Comparison of ENCODE assay signal across 26 mouse cellular contexts in genomic region chr11:36031751-36032150, GRCm38 (mm10). TPM values are rescaled to one million over a fixed set of nuclear protein-coding genes. Genes with fewer than 3 reads are reported as not detected.
A peak's percentile ranks its signal among the peaks of the same experiment; 100 is the strongest.
DNase-seq lines count a peak whose midpoint lies in the region; ATAC-seq and TF ChIP-seq lines count a peak whose summit lies in the region.
"Had no signal": no experiment of that assay in that cellular context is flagged by ENCODE, and none has a peak within 500 bp of the region (broad histone marks: within the 10 kb centered on the region; RNA-seq: fewer than 3 reads in every experiment).

No protein-coding gene starts in this region.

- H3K27me3 ChIP-seq in forebrain, embryonic 13.5 days = no peaks in the 10 kb centered on the region
- H3K27me3 ChIP-seq in forebrain, embryonic 15.5 days = no peaks in the 10 kb centered on the region
- no peaks in the 10 kb centered on the region for H3K27me3 ChIP-seq in kidney, postnatal 0 days (ENCODE audit: insufficient read depth, low read length)
- no peaks in the 10 kb centered on the region for H3K27me3 ChIP-seq in limb, embryonic 14.5 days (ENCODE audit: control insufficient read depth, insufficient read depth, low read length)
- H3K27me3 ChIP-seq in neural tube, embryonic 14.5 days (ENCODE audit: control insufficient read depth, insufficient read depth, low read length) = no peaks in the 10 kb centered on the region
- H3K27me3 ChIP-seq: forebrain, embryonic 12.5 days; heart, embryonic 13.5 days; liver, embryonic 15.5 days; midbrain, embryonic 12.5 days; stomach, embryonic 15.5 days had no signal

- no peak overlapping the region for H3K4me2 ChIP-seq in forebrain, embryonic 13.5 days
- no peak overlapping the region for H3K4me2 ChIP-seq in forebrain, embryonic 15.5 days (replicated peaks)
- peak overlapping the region; percentile 25; the same call in 1 of the 2 replicates for H3K4me2 ChIP-seq in kidney, postnatal 0 days (ENCODE audit: low read length)
- H3K4me2 ChIP-seq in limb, embryonic 14.5 days (replicated peaks; ENCODE audit: low read depth, low read length, severe bottlenecking) = peak overlapping the region; percentile 28; the same call in 1 of the 2 replicates
- no peak overlapping the region for H3K4me2 ChIP-seq in neural tube, embryonic 14.5 days (ENCODE audit: low read depth, low read length)
- H3K4me2 ChIP-seq: forebrain, embryonic 12.5 days; heart, embryonic 13.5 days; liver, embryonic 15.5 days; midbrain, embryonic 12.5 days; stomach, embryonic 15.5 days had no signal

- no peak overlapping the region for H3K9ac ChIP-seq in forebrain, embryonic 13.5 days
- no peak overlapping the region for H3K9ac ChIP-seq in forebrain, embryonic 15.5 days (replicated peaks)
- H3K9ac ChIP-seq in kidney, postnatal 0 days (ENCODE audit: low read depth, low read length) = no peak overlapping the region
- H3K9ac ChIP-seq in limb, embryonic 14.5 days (ENCODE audit: low read depth, low read length, severe bottlenecking) = 0 out of 2 replicates have a peak overlapping the region, but pooled peaks have one; percentile 12
- H3K9ac ChIP-seq in neural tube, embryonic 14.5 days (replicated peaks; ENCODE audit: low read depth, low read length) = no peak overlapping the region
- H3K9ac ChIP-seq: forebrain, embryonic 12.5 days; heart, embryonic 13.5 days; liver, embryonic 15.5 days; midbrain, embryonic 12.5 days; stomach, embryonic 15.5 days had no signal

- peaks cover 8% of the 10 kb centered on the region; the same call in 1 of the 2 replicates for H3K36me3 ChIP-seq in forebrain, embryonic 13.5 days (ENCODE audit: poor library complexity, severe bottlenecking)
- H3K36me3 ChIP-seq in forebrain, embryonic 15.5 days = 0 out of 2 replicates have a peak, but pooled peaks cover 3% of the 10 kb centered on the region
- H3K36me3 ChIP-seq in kidney, postnatal 0 days (ENCODE audit: insufficient read depth, low read length) = no peaks in the 10 kb centered on the region
- no peaks in the 10 kb centered on the region for H3K36me3 ChIP-seq in limb, embryonic 14.5 days (ENCODE audit: control insufficient read depth, insufficient read depth, low read length)
- H3K36me3 ChIP-seq in neural tube, embryonic 14.5 days (ENCODE audit: control insufficient read depth, insufficient read depth, low read length) = no peaks in the 10 kb centered on the region
- H3K36me3 ChIP-seq: forebrain, embryonic 12.5 days; G1E; heart, embryonic 13.5 days; liver, embryonic 15.5 days; stomach, embryonic 15.5 days had no signal

- 32% methylated on average over 9 of the region's 9 CpGs for WGBS in forebrain, embryonic 13.5 days
- WGBS in forebrain, embryonic 15.5 days = 35% methylated on average over 9 of the region's 9 CpGs
- WGBS in kidney, postnatal 0 days = 28% methylated on average over 9 of the region's 9 CpGs
- 14% methylated on average over 9 of the region's 9 CpGs for WGBS in limb, embryonic 14.5 days
- WGBS in neural tube, embryonic 14.5 days = 11% methylated on average over 9 of the region's 9 CpGs

- TF ChIP-seq CTCF in kidney, postnatal 0 days (IDR thresholded peaks at IDR 0.05; ENCODE audit: low read depth) = no peak

- 0 out of 2 replicates have a peak overlapping the region, but pooled peaks have one; percentile 2 for H3K27ac ChIP-seq in forebrain, embryonic 13.5 days
- no peak overlapping the region for H3K27ac ChIP-seq in forebrain, embryonic 15.5 days (replicated peaks)
- H3K27ac ChIP-seq in kidney, postnatal 0 days = no peak overlapping the region
- no peak overlapping the region for H3K27ac ChIP-seq in limb, embryonic 14.5 days (replicated peaks; ENCODE audit: low read depth, low read length)
- peak overlapping the region; percentile 18; the same call in 1 of the 2 replicates for H3K27ac ChIP-seq in neural tube, embryonic 14.5 days (ENCODE audit: low read depth, low read length)
- H3K27ac ChIP-seq: forebrain, embryonic 12.5 days; heart, embryonic 13.5 days; left cerebral cortex, adult 2 months; liver, embryonic 15.5 days; macrophage; midbrain, embryonic 12.5 days; stomach, embryonic 15.5 days had no signal

- no peak for TF ChIP-seq POLR2A in limb, embryonic 14.5 days (IDR thresholded peaks at IDR 0.05; ENCODE audit: borderline replicate concordance, extremely low read depth, insufficient read depth, insufficient read length)

- peak; percentile 24 for DNase-seq in kidney, postnatal 0 days (ENCODE audit: low spot score)
- no peak for DNase-seq in kidney, postnatal 25 days
- DNase-seq in limb, embryonic 14.5 days (ENCODE audit: low spot score) = no peak
- no peak for DNase-seq in layer of hippocampus, postnatal 25 days (ENCODE audit: extremely low spot score in 1 of 2, low spot score in 1 of 2)
- no peak for DNase-seq in heart, adult 9 months (ENCODE audit: low spot score in 2 of 2)
- DNase-seq: adrenal gland, postnatal 25 days; cerebellum, adult 18-20 months; cerebellum, postnatal 25 days; embryo, embryonic 11 days; gastrocnemius, postnatal 10 days; kidney, adult 9 months; left cerebral cortex, postnatal 4 days; thymus, adult 18-20 months; thymus, postnatal 4 days had no signal

- ATAC-seq in forebrain, embryonic 13.5 days = no peak
- no peak for ATAC-seq in forebrain, embryonic 15.5 days (replicated peaks)
- no peak for ATAC-seq in kidney, postnatal 0 days (replicated peaks; ENCODE audit: low FRiP score, low read depth)
- no peak for ATAC-seq in limb, embryonic 14.5 days (ENCODE audit: low FRiP score, low read depth)
- peak; percentile 50; the same call in 1 of the 2 replicates for ATAC-seq in neural tube, embryonic 14.5 days (ENCODE audit: low read depth)
- ATAC-seq: CD4-positive, CD25-positive, alpha-beta regulatory T cell, adult 4 months had no signal

- H3K4me3 ChIP-seq in forebrain, embryonic 13.5 days = no peak overlapping the region
- H3K4me3 ChIP-seq in forebrain, embryonic 15.5 days = no peak overlapping the region
- no peak overlapping the region for H3K4me3 ChIP-seq in kidney, postnatal 0 days (replicated peaks; ENCODE audit: low read depth, low read length)
- H3K4me3 ChIP-seq in limb, embryonic 14.5 days (replicated peaks; ENCODE audit: low read length) = no peak overlapping the region
- H3K4me3 ChIP-seq in neural tube, embryonic 14.5 days (ENCODE audit: low read depth, low read length) = no peak overlapping the region
- H3K4me3 ChIP-seq: forebrain, embryonic 12.5 days; heart, embryonic 13.5 days; left cerebral cortex, adult 2 months; liver, embryonic 15.5 days; midbrain, embryonic 12.5 days; stomach, embryonic 15.5 days had no signal

- H3K4me1 ChIP-seq in forebrain, embryonic 13.5 days = peaks cover 22% of the 10 kb centered on the region
- H3K4me1 ChIP-seq in forebrain, embryonic 15.5 days = peaks cover 19% of the 10 kb centered on the region
- no peaks in the 10 kb centered on the region for H3K4me1 ChIP-seq in kidney, postnatal 0 days (replicated peaks; ENCODE audit: insufficient read depth, low read length)
- peaks cover 31% of the 10 kb centered on the region for H3K4me1 ChIP-seq in limb, embryonic 14.5 days (ENCODE audit: control insufficient read depth, insufficient read depth, low read length)
- 0 out of 2 replicates have a peak, but pooled peaks cover 7% of the 10 kb centered on the region for H3K4me1 ChIP-seq in neural tube, embryonic 14.5 days (ENCODE audit: control insufficient read depth, insufficient read depth, low read length)
- H3K4me1 ChIP-seq: liver, embryonic 15.5 days had no signal

- no peaks in the 10 kb centered on the region for H3K9me3 ChIP-seq in forebrain, embryonic 13.5 days (replicated peaks)
- no peaks in the 10 kb centered on the region for H3K9me3 ChIP-seq in forebrain, embryonic 15.5 days
- no peaks in the 10 kb centered on the region for H3K9me3 ChIP-seq in kidney, postnatal 0 days (replicated peaks; ENCODE audit: low read length)
- no peaks in the 10 kb centered on the region for H3K9me3 ChIP-seq in limb, embryonic 14.5 days (ENCODE audit: control insufficient read depth, low read length)
- H3K9me3 ChIP-seq in neural tube, embryonic 14.5 days (ENCODE audit: control insufficient read depth, low read length) = no peaks in the 10 kb centered on the region
- H3K9me3 ChIP-seq: forebrain, embryonic 12.5 days; heart, embryonic 13.5 days; liver, embryonic 15.5 days; stomach, embryonic 15.5 days had no signal

RNA-seq across cellular contexts. Expression of gene Wwc1, which starts 51.4 kb away (rescaled TPM):
- 8.6 and 8.8 TPM in 2 replicates for polyA plus RNA-seq in forebrain, embryonic 13.5 days (2015; fragmentation: Nextera tagmentation; extraction: Ambion mirVana)
- 15.6 and 22.2 TPM in 2 replicates for polyA plus RNA-seq in forebrain, embryonic 15.5 days (2015; fragmentation: Nextera tagmentation; extraction: Ambion mirVana)
- 15.6 and 20.4 TPM in 2 replicates for polyA plus RNA-seq in kidney, postnatal 0 days (2015; fragmentation: Nextera tagmentation; extraction: Ambion mirVana)
- 9.1 and 13.9 TPM in 2 replicates for polyA plus RNA-seq in limb, embryonic 14.5 days (2012; rRNA removed)
- 5.8 and 10.2 TPM in 2 replicates for polyA plus RNA-seq in limb, embryonic 14.5 days (2014; fragmentation: Nextera tagmentation; extraction: Ambion mirVana)
- polyA plus RNA-seq in neural tube, embryonic 14.5 days (2014; fragmentation: Nextera tagmentation; extraction: Ambion mirVana) = 6.0 and 7.2 TPM in 2 replicates
- 100 to 1,000 TPM; 101 to 122 TPM for total RNA-seq in layer of hippocampus, postnatal 25 days (2021)

Comparison
In these comparisons a context has a peak if more than half of its experiments do, and no peak if none do; other contexts are left out.
1. H3K27ac ChIP-seq: peak in forebrain, embryonic 13.5 days (single experiment) and neural tube, embryonic 14.5 days (single experiment); none in forebrain, embryonic 15.5 days (single experiment), kidney, postnatal 0 days (single experiment) and limb, embryonic 14.5 days (single experiment).
2. H3K4me2 ChIP-seq: peak in kidney, postnatal 0 days (single experiment) and limb, embryonic 14.5 days (single experiment); none in forebrain, embryonic 13.5 days (single experiment), forebrain, embryonic 15.5 days (single experiment) and neural tube, embryonic 14.5 days (single experiment).